Mouse (Mus musculus) heart, postnatal 0 days (tissue): Measurements from ENCODE around the gene Ccdc149.

ENCODE experiments used
- CTCF ChIP-seq: IDR thresholded peaks from 2 replicates; pipeline ENCODE4 v1.5.1; 2016; ENCODE audit warnings: antibody characterized with exemption, control low read depth, low read depth
- EP300 ChIP-seq: IDR thresholded peaks from 2 replicates; pipeline ENCODE4 v1.6.1; 2016; ENCODE audit warnings: antibody characterized with exemption, low read depth

DNA sequence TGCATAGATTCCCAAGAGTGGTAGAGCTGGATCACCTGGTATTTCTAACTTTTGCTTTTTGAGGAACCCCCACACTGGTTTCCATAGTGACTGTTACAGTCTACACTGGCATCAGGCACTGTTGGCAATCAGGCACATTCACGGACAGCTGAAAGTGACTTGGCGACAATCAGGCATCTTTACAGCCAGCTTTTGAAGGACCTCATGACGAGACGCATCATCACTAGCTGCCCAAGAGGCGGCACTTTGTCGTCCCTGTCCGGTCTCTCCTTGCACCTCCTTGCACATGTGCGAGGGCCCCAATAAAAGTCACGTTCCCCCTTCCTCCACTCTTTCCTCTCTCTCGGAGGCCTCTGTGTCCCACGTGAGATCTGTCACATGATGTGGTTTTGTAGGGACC, 32.8 kb upstream of the Ccdc149 start:
- TF ChIP-seq CTCF (no peak), EP300 (no peak)
